Mouse (Mus musculus): ENCODE data around the gene Tmem95.
"Not testable (repeated sequence)": the region's sequence is repeated elsewhere in the genome, so short reads cannot be mapped to it uniquely, and the experiment has no call there.

Tmem95 gene

GRCm38 (mm10) chr11:69880853-69881603 lies 3.2 kb upstream of the Tmem95 start, which contains the start of gene Kctd11:
Gene Kctd11 (minus strand): TSS chr11:69881406.
- no peak for DNase-seq (ENCODE audit: low read depth, low spot score)

DNA sequence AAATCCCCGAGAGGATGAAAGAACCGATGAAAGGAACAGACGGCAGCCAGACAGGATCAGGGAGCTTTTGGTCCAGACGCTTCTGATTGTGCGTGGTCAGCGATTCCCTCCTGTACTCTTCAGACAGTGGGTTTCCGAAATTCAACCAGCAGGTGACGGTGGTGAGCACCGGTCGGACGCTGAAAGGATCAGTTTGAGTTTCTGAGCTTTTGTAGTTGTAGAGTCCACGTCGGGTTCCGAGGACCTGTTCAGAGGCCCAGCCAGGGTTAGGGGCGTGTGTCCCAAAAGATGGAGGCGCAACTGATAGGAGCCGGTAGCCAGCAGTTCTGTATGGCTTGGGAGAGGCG lies 2.7 kb upstream of the Tmem95 start:
- no peak for DNase-seq (ENCODE audit: low read depth, low spot score)

DNA sequence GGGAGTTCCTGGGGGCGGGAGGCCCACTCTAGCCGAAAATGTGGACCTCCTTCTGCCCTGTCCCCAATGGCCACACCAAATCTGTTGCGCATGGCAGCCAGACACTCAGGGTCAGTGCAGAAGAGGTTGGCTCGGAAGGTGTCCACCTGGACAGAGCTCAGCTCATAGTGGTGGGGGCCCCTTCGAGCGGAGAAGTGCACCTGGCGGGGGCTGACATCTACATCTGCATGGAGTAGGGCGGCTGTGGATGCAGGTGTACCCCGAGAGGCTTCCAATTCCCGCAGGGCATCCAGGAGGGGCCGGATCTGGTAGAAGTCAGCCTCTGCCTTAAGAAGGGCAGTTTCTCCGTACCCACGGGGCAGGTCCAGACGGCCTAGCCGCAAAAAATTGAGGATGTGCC lies 1.9 kb upstream of the Tmem95 start:
- no peak for DNase-seq (ENCODE audit: low read depth, low spot score)

- no peak for DNase-seq (ENCODE audit: low read depth, low spot score)
These were observed 1.1 kb upstream of the Tmem95 start for GRCm38 (mm10) chr11:69878952-69879351.

DNA sequence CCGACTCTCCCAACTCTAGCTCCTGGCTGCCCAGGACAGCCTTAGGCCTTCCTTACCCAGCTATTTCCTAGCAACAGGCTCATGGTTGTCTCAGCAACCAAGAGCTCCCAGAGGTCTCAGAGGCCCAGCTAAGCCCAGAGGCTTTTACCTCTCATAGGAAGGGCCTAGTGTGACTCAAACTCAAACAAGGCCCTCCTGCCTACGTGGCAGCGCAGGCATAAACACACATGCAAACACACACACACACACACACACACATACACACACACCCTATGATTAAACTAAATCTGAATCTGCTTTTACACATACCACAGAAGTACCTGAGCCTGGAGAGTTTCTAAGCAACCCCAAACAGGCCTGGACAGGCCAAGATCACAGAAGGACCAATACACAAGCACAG lies 581 bp upstream of the Tmem95 start:
- DNase-seq (ENCODE audit: low read depth, low spot score), result no peak

GRCm38 (mm10) chr11:69876867-69877266 lies 951 bp downstream of the Tmem95 start:
- peak; percentile 60 for DNase-seq (ENCODE audit: low read depth, low spot score)

- DNase-seq (ENCODE audit: low read depth, low spot score), result no peak
These were observed 1.6 kb downstream of the Tmem95 start for GRCm38 (mm10) chr11:69876186-69876585.

GRCm38 (mm10) chr11:69872451-69872850 lies 5.4 kb downstream of the Tmem95 start:
- no peak for DNase-seq (ENCODE audit: low read depth, low spot score)

DNA sequence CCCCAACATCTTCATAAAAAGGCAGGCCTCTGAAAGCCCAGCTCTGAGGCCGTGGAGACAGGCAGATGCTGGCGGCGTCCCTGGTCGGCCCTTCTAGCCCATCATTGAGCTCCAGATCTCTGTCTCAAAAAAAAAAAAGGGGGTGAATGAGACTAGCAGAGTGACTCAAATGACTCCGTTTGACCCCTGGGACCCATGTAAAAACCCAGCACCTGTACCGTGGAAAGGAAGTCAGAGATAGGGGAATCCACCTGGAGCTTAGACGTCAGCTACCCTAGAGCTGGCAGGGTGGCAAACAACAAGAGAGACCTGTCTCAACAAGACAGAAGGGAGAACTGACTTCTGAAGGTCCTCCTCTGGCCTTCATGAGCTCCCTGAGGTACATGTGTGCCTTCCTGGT lies 6.0 kb downstream of the Tmem95 start:
- DNase-seq (ENCODE audit: low read depth, low spot score), result no peak

GRCm38 (mm10) chr11:69870289-69871069 lies 7.3 kb downstream of the Tmem95 start:
- DNase-seq (ENCODE audit: low read depth, low spot score), result no peak

- no peak for DNase-seq (ENCODE audit: low read depth, low spot score)
These were observed 10.5 kb downstream of the Tmem95 start for GRCm38 (mm10) chr11:69867335-69867734.

DNA sequence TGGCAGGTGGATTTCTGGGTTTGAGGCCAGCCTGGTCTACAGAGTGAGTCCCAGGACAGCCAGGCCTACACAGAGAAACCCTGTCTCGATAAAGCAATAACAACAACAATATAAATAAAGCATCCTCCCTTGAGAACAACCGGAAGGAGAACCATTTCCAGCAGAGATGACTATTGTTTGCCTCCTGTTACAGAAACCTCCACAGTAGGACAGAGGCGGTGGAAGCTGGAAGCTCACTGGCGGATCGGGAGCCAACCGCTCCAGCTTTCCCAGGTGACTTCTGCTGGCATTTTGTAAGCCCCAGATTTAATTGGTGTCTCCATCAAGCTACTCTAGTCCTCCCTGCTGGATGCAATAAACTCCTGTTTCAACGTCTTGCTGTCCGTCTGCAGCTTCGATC lies 12.3 kb downstream of the Tmem95 start:
- DNase-seq (ENCODE audit: low read depth, low spot score), result no peak

DNA sequence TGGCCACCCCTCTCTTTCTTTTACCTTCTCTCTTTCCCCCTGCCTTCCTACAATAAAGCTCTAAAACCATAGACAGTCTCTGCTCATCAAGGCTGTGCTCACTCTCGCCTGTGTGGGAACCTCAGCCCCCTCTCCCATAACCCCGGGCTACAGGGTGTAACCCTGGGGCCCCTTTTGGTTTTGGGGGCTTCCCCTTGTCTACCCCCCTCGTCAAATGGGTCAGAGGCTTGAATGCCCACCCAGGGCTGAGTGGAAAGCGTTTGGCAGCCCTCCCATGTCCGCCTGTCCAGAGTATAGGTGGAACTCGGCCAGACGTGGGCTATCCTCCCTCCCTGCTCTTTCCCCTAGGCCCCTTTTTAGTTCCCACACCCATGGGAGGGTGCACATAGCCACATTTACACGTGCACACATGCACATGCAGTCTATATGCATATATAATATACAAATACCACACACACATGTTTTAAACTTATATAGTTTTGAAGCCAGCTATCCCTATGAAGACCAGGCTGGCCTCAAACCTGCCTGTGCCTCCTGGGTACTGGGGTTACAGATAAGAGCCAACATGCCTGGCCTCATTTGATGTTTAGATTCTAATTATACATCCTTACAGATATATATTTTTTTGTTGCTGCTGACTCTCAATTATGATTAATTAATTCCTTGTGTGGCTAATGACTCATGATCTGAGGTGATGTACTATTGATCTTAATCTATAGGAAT lies 13.5 kb downstream of the Tmem95 start:
- no peak for DNase-seq (ENCODE audit: low read depth, low spot score)

- DNase-seq (ENCODE audit: low read depth, low spot score), result not testable (repeated sequence)
These were observed 14.1 kb downstream of the Tmem95 start for GRCm38 (mm10) chr11:69863729-69864128.

GRCm38 (mm10) chr11:69858113-69858998 lies 19.5 kb downstream of the Tmem95 start, which contains the start of gene Tnk1:
Gene Tnk1 (minus strand): TSS chr11:69858730.
- no peak for DNase-seq (ENCODE audit: low read depth, low spot score)

- no peak for DNase-seq (ENCODE audit: low read depth, low spot score)
These were observed 22.5 kb downstream of the Tmem95 start for GRCm38 (mm10) chr11:69855347-69855746.

GRCm38 (mm10) chr11:69854680-69855079 lies 23.1 kb downstream of the Tmem95 start:
- DNase-seq (ENCODE audit: low read depth, low spot score), result no peak

GRCm38 (mm10) chr11:69853994-69854393 lies 23.8 kb downstream of the Tmem95 start:
- no peak for DNase-seq (ENCODE audit: low read depth, low spot score)

DNA sequence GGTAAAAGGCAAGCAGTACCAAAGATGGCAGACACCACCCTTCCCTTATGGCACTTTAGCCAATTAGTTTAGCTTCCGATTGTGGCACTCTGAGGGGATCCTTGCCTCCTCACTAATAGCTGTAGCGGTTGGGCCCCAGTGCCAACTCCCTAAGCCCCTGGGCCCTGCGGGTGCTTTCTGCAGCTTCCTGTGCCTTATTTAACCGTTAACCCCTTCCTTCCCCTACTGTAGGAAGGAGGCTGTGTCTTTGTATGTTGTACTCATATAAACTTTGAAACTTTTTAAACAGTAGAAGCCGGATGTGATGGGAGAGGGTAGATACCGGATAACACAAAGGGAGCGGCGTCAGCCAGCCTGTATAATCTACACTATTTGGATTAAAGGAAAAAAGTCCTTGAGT lies 27.1 kb downstream of the Tmem95 start:
- no peak for DNase-seq (ENCODE audit: low read depth, low spot score)

GRCm38 (mm10) chr11:69849884-69850283 lies 27.9 kb downstream of the Tmem95 start:
- DNase-seq (ENCODE audit: low read depth, low spot score), result no peak

DNA sequence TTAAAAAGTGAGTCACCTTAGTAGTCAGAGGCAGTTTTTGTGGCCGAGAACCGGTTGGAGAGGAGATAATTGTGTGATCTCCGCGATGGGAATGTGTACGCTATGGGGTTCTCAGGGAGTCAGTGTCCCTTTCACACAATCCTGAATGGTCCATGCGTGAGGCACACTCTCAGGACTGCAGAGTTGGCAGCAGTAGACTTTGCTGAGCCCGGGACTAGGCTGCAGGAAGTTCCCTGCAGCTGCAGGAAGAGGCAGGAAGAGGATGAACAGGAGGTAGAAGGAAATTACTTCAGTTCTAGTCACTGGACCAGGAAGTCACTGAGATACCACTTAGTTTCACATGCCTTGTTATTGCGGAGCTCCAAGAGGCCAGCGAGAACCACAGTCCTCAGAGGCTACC lies 28.7 kb downstream of the Tmem95 start:
- no peak for DNase-seq (ENCODE audit: low read depth, low spot score)

Measured in retina, adult 2 months (tissue).